Mouse (Mus musculus) CH12.LX (cell line): ENCODE data around the gene Cd40. TPM values are rescaled to one million over a fixed set of nuclear protein-coding genes. Genes with fewer than 3 reads are reported as not detected.

Experiments
- DNase-seq: peaks from one replicate; pipeline ENCODE4 v3.0.0-alpha.2; 2013; ENCODE audit errors: extremely low read depth
- H3K27ac ChIP-seq: 2 replicates; pipeline ENCODE4 v1.5.1; 2012; ENCODE audit warnings: low read depth, mild to moderate bottlenecking, control low read depth, moderate library complexity; ENCODE audit not compliant: insufficient read depth
- H3K27me3 ChIP-seq: replicated peaks from 2 replicates; pipeline ENCODE3; 2012; ENCODE audit warnings: inconsistent platforms
- H3K36me3 ChIP-seq, 2 experiments: replicated peaks in 1 of 2; 2 replicates each; pipeline versions ENCODE3 to v1.6.1; 2012; ENCODE audit warnings: inconsistent platforms in 1 of 2, low read length in 1 of 2, mild to moderate bottlenecking in 1 of 2, mixed read lengths in 1 of 2, moderate library complexity in 1 of 2; ENCODE audit not compliant: control insufficient read depth in 1 of 2, insufficient read depth in 1 of 2
- H3K4me1 ChIP-seq, 2 experiments: 2 replicates each; pipeline ENCODE4 v1.6.1; 2012; ENCODE audit warnings: inconsistent platforms in 1 of 2, moderate library complexity in 1 of 2; ENCODE audit not compliant: insufficient read depth in 2 of 2, control insufficient read depth in 1 of 2
- H3K4me2 ChIP-seq: 2 replicates; pipeline ENCODE4 v1.6.1; 2012; ENCODE audit warnings: low read depth, mild to moderate bottlenecking, control low read depth; ENCODE audit not compliant: poor library complexity, insufficient read depth, severe bottlenecking
- H3K4me3 ChIP-seq, 3 experiments: fragments of 150-350 bp in 1 of 3; sonication (generic) in 1 of 3; replicated peaks in 1 of 3; 2 replicates each; pipeline versions ENCODE3 to v1.5.1; 2011 to 2012; ENCODE audit warnings: low read depth in 2 of 3, low read length in 2 of 3, mild to moderate bottlenecking in 2 of 3, moderate library complexity in 2 of 3, control low read depth in 1 of 3, improper control_type of control experiment in 1 of 3, inconsistent platforms in 1 of 3, mixed read lengths in 1 of 3; ENCODE audit not compliant: poor library complexity in 1 of 3
- H3K79me2 ChIP-seq: replicated peaks from 2 replicates; pipeline ENCODE4 v1.6.1; 2012; ENCODE audit warnings: mild to moderate bottlenecking, moderate library complexity; ENCODE audit not compliant: control insufficient read depth, poor library complexity, insufficient read depth, severe bottlenecking; ENCODE audit errors: extremely low read depth
- H3K9ac ChIP-seq: 2 replicates; pipeline ENCODE4 v1.6.1; 2012; ENCODE audit warnings: low read depth, mild to moderate bottlenecking, control low read depth, moderate library complexity; ENCODE audit not compliant: insufficient read depth
- H3K9me3 ChIP-seq: replicated peaks from 2 replicates; pipeline ENCODE3; 2012; ENCODE audit warnings: low read length, inconsistent platforms, mixed read lengths
- BHLHE40 ChIP-seq: IDR thresholded peaks from 2 replicates; pipeline ENCODE4 v1.6.1; 2011; ENCODE audit warnings: mild to moderate bottlenecking, low read depth, low read length, improper control_type of control experiment
- CHD1 ChIP-seq: IDR thresholded peaks from 2 replicates; pipeline ENCODE4 v1.6.1; 2012; ENCODE audit warnings: low read depth, low read length, improper control_type of control experiment, inconsistent platforms
- CTCF ChIP-seq, 2 experiments: IDR thresholded peaks in 1 of 2; conservative IDR thresholded peaks in 1 of 2; 2 replicates each; pipeline ENCODE4 v1.5.1; 2011 to 2012; ENCODE audit warnings: low read depth in 2 of 2, low read length in 2 of 2, improper control_type of control experiment in 1 of 2, inconsistent platforms in 1 of 2, mild to moderate bottlenecking in 1 of 2, moderate library complexity in 1 of 2
- E2F4 ChIP-seq: IDR thresholded peaks from 2 replicates; pipeline ENCODE4 v1.6.1; 2011; ENCODE audit warnings: low read depth, low read length, improper control_type of control experiment; ENCODE audit not compliant: insufficient replicate concordance
- ELF1 ChIP-seq: IDR thresholded peaks from 2 replicates; pipeline ENCODE4 v1.6.1; 2014; ENCODE audit warnings: low read depth, mild to moderate bottlenecking, inconsistent platforms, low read length, improper control_type of control experiment
- EP300 ChIP-seq: IDR thresholded peaks from 2 replicates; pipeline ENCODE4 v1.6.1; 2011; ENCODE audit warnings: low read length, improper control_type of control experiment
- ETS1 ChIP-seq: conservative IDR thresholded peaks from 2 replicates; pipeline ENCODE4 v1.6.1; 2012; ENCODE audit warnings: low read depth, mild to moderate bottlenecking, inconsistent platforms, low read length, improper control_type of control experiment, moderate library complexity
- HCFC1 ChIP-seq: IDR thresholded peaks from 2 replicates; pipeline ENCODE4 v1.6.1; 2012; ENCODE audit warnings: low read depth, mild to moderate bottlenecking, inconsistent platforms, low read length, improper control_type of control experiment
- JUN ChIP-seq: IDR thresholded peaks from 2 replicates; pipeline ENCODE4 v1.6.1; 2011; ENCODE audit warnings: low read depth, mild to moderate bottlenecking, low read length, improper control_type of control experiment, moderate library complexity; ENCODE audit not compliant: insufficient read depth
- JUND ChIP-seq: conservative IDR thresholded peaks from 2 replicates; pipeline ENCODE4 v1.6.1; 2011; ENCODE audit warnings: low read depth, low read length, improper control_type of control experiment
- KAT2A ChIP-seq: IDR thresholded peaks from 2 replicates; pipeline ENCODE4 v1.6.1; 2012; ENCODE audit warnings: low read length, improper control_type of control experiment, inconsistent platforms; ENCODE audit not compliant: insufficient replicate concordance
- MAX ChIP-seq: IDR thresholded peaks from 2 replicates; pipeline ENCODE4 v1.6.1; 2011; ENCODE audit warnings: low read length, improper control_type of control experiment
- MAZ ChIP-seq: IDR thresholded peaks from 2 replicates; pipeline ENCODE4 v1.6.1; 2012; ENCODE audit warnings: low read depth, mild to moderate bottlenecking, inconsistent platforms, low read length, improper control_type of control experiment, moderate library complexity
- MYC ChIP-seq: IDR thresholded peaks from 2 replicates; pipeline ENCODE4 v1.6.1; 2011; ENCODE audit warnings: low read depth, mild to moderate bottlenecking, improper control_type of control experiment, low read length
- NRF1 ChIP-seq: IDR thresholded peaks from 2 replicates; pipeline ENCODE4 v1.6.1; 2014; ENCODE audit warnings: low read depth, mild to moderate bottlenecking, inconsistent platforms, low read length, improper control_type of control experiment, moderate library complexity
- PAX5 ChIP-seq: IDR thresholded peaks from 2 replicates; pipeline ENCODE4 v1.6.1; 2012; ENCODE audit warnings: low read length, inconsistent platforms, mixed read lengths
- POLR2A ChIP-seq: IDR thresholded peaks from 2 replicates; pipeline ENCODE4 v1.6.1; 2011; ENCODE audit warnings: low read depth, mild to moderate bottlenecking, improper control_type of control experiment, low read length
- POLR2AphosphoS2 ChIP-seq: IDR thresholded peaks from 2 replicates; pipeline ENCODE4 v1.6.1; 2011; ENCODE audit warnings: low read depth, low read length, improper control_type of control experiment
- RAD21 ChIP-seq: IDR thresholded peaks from 2 replicates; pipeline ENCODE4 v1.6.1; 2011; ENCODE audit warnings: low read depth, mild to moderate bottlenecking, low read length, improper control_type of control experiment, moderate library complexity
- RCOR1 ChIP-seq: conservative IDR thresholded peaks from 2 replicates; pipeline ENCODE4 v1.6.1; 2012; ENCODE audit warnings: low read depth, mild to moderate bottlenecking, inconsistent platforms, low read length, improper control_type of control experiment
- SIN3A ChIP-seq: IDR thresholded peaks from 2 replicates; pipeline ENCODE4 v1.6.1; 2012; ENCODE audit warnings: low read length, improper control_type of control experiment, inconsistent platforms
- TBP ChIP-seq: conservative IDR thresholded peaks from 2 replicates; pipeline ENCODE4 v1.6.1; 2011; ENCODE audit warnings: low read depth, low read length, improper control_type of control experiment
- USF1 ChIP-seq: IDR thresholded peaks from 2 replicates; pipeline ENCODE4 v1.6.1; 2014; ENCODE audit warnings: low read depth, mild to moderate bottlenecking, inconsistent platforms, low read length, improper control_type of control experiment
- USF2 ChIP-seq: conservative IDR thresholded peaks from 2 replicates; pipeline ENCODE4 v1.6.1; 2011; ENCODE audit warnings: low read depth, low read length, improper control_type of control experiment
- ZC3H11A ChIP-seq: IDR thresholded peaks from 2 replicates; pipeline ENCODE4 v1.6.1; 2012; ENCODE audit warnings: low read depth, mild to moderate bottlenecking, inconsistent platforms, low read length, improper control_type of control experiment
- ZNF384 ChIP-seq: IDR thresholded peaks from 2 replicates; pipeline ENCODE4 v1.6.1; 2012; ENCODE audit warnings: low read depth, low read length, improper control_type of control experiment, inconsistent platforms
- dilution Hi-C: fragments of 300-500 bp; cut with MboI; formaldehyde crosslinking; loops from 2 replicates; pipeline ENCODE4 v1.14.3; 2020; ENCODE audit warnings: low sequenced_read_pairs; ENCODE audit not compliant: extremely low pct_unique_long_range_greater_than_20kb, extremely low pct_ligation_motif_present
- in situ Hi-C: fragments of 300-500 bp; cut with MboI; formaldehyde crosslinking; loops from 3 replicates; pipeline ENCODE4 v1.14.3; 2019; ENCODE audit warnings: low sequenced_read_pairs, low pct_ligation_motif_present, low pct_unique_long_range_greater_than_20kb, mixed read lengths
- polyA plus RNA-seq: library from polyadenylated mRNA; unstranded; fragments of >175 nt; gene quantifications from 2 replicates; pipeline ENCODE4 v1.2.1, GENCODE M21; 2012; ENCODE audit warnings: low read depth; ENCODE audit not compliant: insufficient read length
- total RNA-seq, 2 experiments: library from RNA; depleted of rRNA; stranded (reverse); fragments of 300-350 nt in 1 of 2; fragments of >200 nt in 1 of 2; gene quantifications; 2 replicates each; pipeline ENCODE4 v1.2.3; 2012 to 2014

Cd40 gene
- total and polyA plus RNA-seq, 3 experiments = 146 to 223 (median 147) TPM

DNA sequence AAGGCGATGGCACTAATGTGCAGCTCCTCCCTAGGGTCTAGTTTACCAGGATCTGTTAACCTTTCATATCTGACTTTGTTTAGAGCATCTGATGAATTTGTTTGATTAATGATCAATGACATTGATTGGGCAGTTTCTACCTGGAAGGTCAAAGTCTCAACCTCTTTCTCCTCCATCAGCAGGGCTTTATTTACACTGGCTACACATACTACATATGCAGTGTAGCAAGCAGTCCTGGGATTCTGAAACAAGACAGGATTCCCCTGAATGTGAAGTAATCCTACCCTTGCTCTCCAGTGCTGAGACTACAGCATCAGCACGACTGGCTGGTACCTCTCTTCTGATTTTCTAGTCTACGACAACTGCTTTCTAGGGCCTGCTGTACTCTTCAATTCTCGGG lies 48.6 kb upstream of the Cd40 start:
- Histone ChIP-seq H3K9me3 (no peaks in the 10 kb centered on the region), H3K27ac (no peak overlapping the region), H3K4me3 (no peak overlapping the region), H3K27me3 (no peaks in the 10 kb centered on the region), H3K79me2 (no peaks in the 10 kb centered on the region), H3K4me2 (no peak overlapping the region)
- DNase-seq = no peak
- dilution Hi-C loops = no loop called here
- TF ChIP-seq EP300 (no peak), TBP (no peak), POLR2AphosphoS2 (no peak)
- TF ChIP-seq, all 38 proteins: peak for 0
- peaks cover 81 to 98% of the 10 kb centered on the region in 2 experiments for H3K36me3 ChIP-seq
- in situ Hi-C loops = no loop called here
- no peak overlapping the region for H3K9ac ChIP-seq
- H3K4me1 ChIP-seq = no peaks in the 10 kb centered on the region

DNA sequence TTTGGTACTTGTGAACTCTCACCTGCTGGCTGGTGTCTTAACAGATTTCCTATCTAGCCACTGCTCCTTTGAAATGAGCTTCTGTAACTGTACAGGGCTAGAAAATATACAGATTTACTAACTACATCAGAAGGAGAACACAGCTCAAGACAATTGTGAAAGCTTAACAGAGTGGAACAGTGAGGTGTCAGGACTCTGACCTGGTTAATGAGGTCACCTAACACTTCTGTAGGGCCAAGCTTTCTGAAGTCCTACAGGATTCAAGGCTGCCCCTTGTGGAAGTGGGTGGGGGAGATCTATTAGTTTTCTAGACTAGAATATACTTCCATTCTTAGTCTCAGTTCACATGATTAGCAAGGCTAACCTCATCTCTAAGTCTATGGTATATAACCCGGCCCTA lies 47.4 kb upstream of the Cd40 start:
- in situ Hi-C loops (no loop called here), dilution Hi-C loops (no loop called here)

DNA sequence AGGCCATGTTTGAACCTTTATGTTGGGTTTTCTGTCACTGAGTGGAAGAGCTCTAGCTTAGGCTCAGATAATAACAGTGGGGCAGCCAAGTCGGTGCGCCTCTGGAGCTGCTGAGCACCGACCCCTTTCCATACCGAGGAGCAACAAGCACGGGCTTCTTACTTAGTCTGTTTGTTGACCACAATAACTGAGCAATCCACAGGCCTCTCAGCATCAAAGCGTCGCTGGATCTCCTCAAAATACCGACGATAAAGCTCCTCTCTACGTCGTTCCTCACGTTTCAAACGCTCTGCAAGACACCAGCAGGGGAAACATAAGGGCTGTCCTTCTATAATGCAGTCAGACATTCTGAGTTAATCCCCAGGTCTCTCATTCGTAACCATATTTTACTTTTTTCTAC lies 46.3 kb upstream of the Cd40 start:
- Histone ChIP-seq H3K4me1 (no peaks in the 10 kb centered on the region), H3K36me3 (peaks cover 62 to 91% of the 10 kb centered on the region in 2 experiments), H3K4me2 (no peak overlapping the region), H3K9ac (no peak overlapping the region), H3K9me3 (no peaks in the 10 kb centered on the region), H3K79me2 (no peaks in the 10 kb centered on the region), H3K27me3 (no peaks in the 10 kb centered on the region), H3K27ac (no peak overlapping the region), H3K4me3 (no peak overlapping the region)
- DNase-seq = no peak
- in situ Hi-C loops (no loop called here), dilution Hi-C loops (no loop called here)
- TF ChIP-seq RAD21 (no peak), MAZ (no peak), ETS1 (no peak), PAX5 (no peak), ELF1 (no peak), CTCF (conservative IDR thresholded peaks at IDR 0.05 in 1 of 2, IDR thresholded peaks at IDR 0.05 in 1 of 2; ENCODE audit: low read depth in 2 of 2, low read length in 2 of 2) (no peak), ZC3H11A (no peak), MYC (no peak), USF2 (no peak), ZNF384 (no peak), BHLHE40 (no peak)

More for the DNA sequence above, 47.4 kb upstream of the Cd40 start:
- Histone ChIP-seq H3K4me2 (no peak overlapping the region), H3K36me3 (peaks cover 73 to 96% of the 10 kb centered on the region in 2 experiments), H3K27me3 (no peaks in the 10 kb centered on the region), H3K79me2 (no peaks in the 10 kb centered on the region), H3K4me1 (no peaks in the 10 kb centered on the region), H3K9me3 (no peaks in the 10 kb centered on the region), H3K4me3 (no peak overlapping the region), H3K27ac (no peak overlapping the region), H3K9ac (no peak overlapping the region)
- TF ChIP-seq CHD1 (no peak), POLR2AphosphoS2 (no peak), NRF1 (no peak), RAD21 (no peak), USF1 (no peak), HCFC1 (no peak), PAX5 (no peak), RCOR1 (no peak), JUN (no peak), KAT2A (no peak), SIN3A (no peak), E2F4 (no peak), POLR2A (no peak), MAZ (no peak), ZNF384 (no peak), JUND (no peak), MAX (no peak)
- no peak for DNase-seq
